Mouse (Mus musculus): ENCODE measurements around the gene Gbp6.
"Not testable (repeated sequence)": the region's sequence is repeated elsewhere in the genome, so short reads cannot be mapped to it uniquely, and the experiment has no call there.

- not testable (repeated sequence) for TF ChIP-seq EP300, CTCF (IDR thresholded peaks at IDR 0.05; ENCODE audit: low read depth)
Measured at GRCm38 (mm10) chr5:105290921-105291320, 2.6 kb downstream of the Gbp6 start.
